Mouse (Mus musculus) limb, embryonic 12.5 days (tissue): ENCODE results near the gene Krt86. TPM values are rescaled to one million over a fixed set of nuclear protein-coding genes. Genes with fewer than 3 reads are reported as not detected.
"Not testable (repeated sequence)": the region's sequence is repeated elsewhere in the genome, so short reads cannot be mapped to it uniquely, and the experiment has no call there.

Experiments used
- ATAC-seq: fragments of 200-750 bp; cut with Nextera tagmentation; 2 replicates; pipeline ENCODE4 v1.8.0; 2017; ENCODE audit warnings: low read depth, moderate TSS enrichment; ENCODE audit not compliant: insufficient number of reproducible peaks, insufficient read depth, low FRiP score, low TSS enrichment
- H3K27ac ChIP-seq: fragments of 300-500 bp; sonication (generic); 2 replicates; pipeline ENCODE4 v1.5.1; 2016; ENCODE audit warnings: mild to moderate bottlenecking, moderate library complexity
- H3K27me3 ChIP-seq: fragments of 300-500 bp; sonication (generic); 2 replicates; pipeline ENCODE4 v1.6.1; 2016; ENCODE audit warnings: mild to moderate bottlenecking, moderate library complexity
- H3K36me3 ChIP-seq: fragments of 300-500 bp; sonication (generic); 2 replicates; pipeline ENCODE4 v1.6.1; 2016; ENCODE audit warnings: mild to moderate bottlenecking, moderate library complexity
- H3K4me1 ChIP-seq: fragments of 300-500 bp; sonication (generic); replicated peaks from 2 replicates; pipeline ENCODE4 v1.6.1; 2016
- H3K4me2 ChIP-seq: fragments of 300-500 bp; sonication (generic); 2 replicates; pipeline ENCODE4 v1.6.1; 2016; ENCODE audit warnings: mild to moderate bottlenecking, moderate library complexity
- H3K4me3 ChIP-seq: fragments of 300-500 bp; sonication (generic); replicated peaks from 2 replicates; pipeline ENCODE4 v1.5.1; 2016; ENCODE audit warnings: mild to moderate bottlenecking
- H3K9ac ChIP-seq: fragments of 300-500 bp; sonication (generic); replicated peaks from 2 replicates; pipeline ENCODE4 v1.6.1; 2016; ENCODE audit warnings: mild to moderate bottlenecking, moderate library complexity
- H3K9me3 ChIP-seq: fragments of 300-500 bp; sonication (generic); 2 replicates; pipeline ENCODE4 v1.6.1; 2016; ENCODE audit warnings: mild to moderate bottlenecking, moderate library complexity
- WGBS: fragments of 180-500 bp; shearing (Covaris S2); methylation state at CpG from one replicate; pipeline ENCODE4 v1.1.7; 2016; 5-methylcytosine and 5-hydroxymethylcytosine counted together
- polyA plus RNA-seq: library from polyadenylated mRNA; unstranded; fragments of >200 nt; fragmentation: Nextera tagmentation; extraction: Ambion mirVana; gene quantifications from 2 replicates; pipeline ENCODE4 v1.2.1, GENCODE M21; 2016

The Krt86 gene
- polyA plus RNA-seq, 1 experiment from 2014 or later: not detected

DNA sequence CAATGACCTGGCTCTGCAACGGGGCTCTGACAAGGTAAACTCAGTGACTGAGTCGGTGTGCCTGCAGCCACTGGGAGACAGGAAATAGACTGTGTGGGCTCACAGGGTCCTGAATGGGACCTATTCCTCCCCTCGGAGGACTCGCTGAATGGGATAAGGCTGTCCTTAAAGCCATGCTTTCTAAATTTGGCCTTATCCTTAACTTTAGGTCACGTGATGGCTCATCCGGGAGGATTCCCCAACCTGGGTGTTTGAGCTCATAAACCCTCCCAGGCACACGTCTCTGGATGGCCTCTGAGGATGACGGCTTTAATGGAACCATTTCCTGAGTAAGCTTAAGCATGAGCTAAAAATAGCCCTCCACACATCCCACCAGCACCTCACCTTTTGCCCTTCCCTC lies 19.4 kb downstream of the Krt86 start:
- H3K9ac ChIP-seq: no peak overlapping the region
- no peak overlapping the region for H3K4me2 ChIP-seq
- no peak overlapping the region for H3K4me3 ChIP-seq
- H3K36me3 ChIP-seq: no peaks in the 10 kb centered on the region
- H3K27me3 ChIP-seq: 0 out of 2 replicates have a peak, but pooled peaks cover 4% of the 10 kb centered on the region
- no peaks in the 10 kb centered on the region for H3K9me3 ChIP-seq
- 48% methylated on average over 8 of the region's 8 CpGs for WGBS
- ATAC-seq: no peak
- H3K4me1 ChIP-seq: peaks cover 16% of the 10 kb centered on the region; the same call in 1 of the 2 replicates
- H3K27ac ChIP-seq: no peak overlapping the region

DNA sequence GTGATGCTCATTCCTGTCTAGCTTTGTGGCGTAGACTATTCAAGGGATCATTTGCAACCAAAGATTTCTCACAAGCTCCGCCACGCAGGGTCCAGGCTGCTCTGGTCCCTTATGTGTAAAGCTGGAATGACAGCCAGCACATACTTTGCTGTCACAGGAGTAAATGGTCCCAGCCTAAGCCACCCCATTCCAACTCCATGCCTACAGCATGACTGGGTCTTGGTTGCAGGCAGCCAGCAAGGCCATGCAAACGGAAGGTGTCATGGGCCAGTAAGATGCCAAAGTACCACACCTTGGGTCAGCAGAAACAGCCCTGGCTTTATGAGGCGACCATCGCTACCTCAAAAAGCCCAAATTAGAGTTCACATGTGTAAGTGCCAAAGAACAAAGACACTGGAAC lies 20.4 kb downstream of the Krt86 start:
- H3K9ac ChIP-seq: no peak overlapping the region

DNA sequence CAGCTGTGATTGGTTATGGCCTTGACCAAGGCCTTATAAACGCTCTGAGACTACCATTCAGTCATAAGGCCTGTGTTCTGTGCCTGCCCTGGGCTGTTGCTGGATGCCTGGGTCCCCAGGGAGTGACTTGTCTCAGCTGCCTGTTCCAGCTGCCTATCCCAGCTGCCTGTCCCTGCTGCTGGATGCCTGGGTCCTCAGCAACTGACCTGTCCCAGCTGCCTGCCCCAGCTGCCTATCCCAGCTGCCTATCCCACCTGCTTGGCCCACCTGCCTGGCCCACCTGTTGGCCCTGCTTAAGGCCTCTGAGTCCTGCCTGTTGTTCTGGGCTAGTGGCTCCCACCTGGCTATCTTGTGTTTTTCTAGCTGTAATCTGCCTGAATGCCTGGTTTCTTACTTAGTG lies 20.9 kb downstream of the Krt86 start:
- Histone ChIP-seq H3K27ac (no peak overlapping the region), H3K4me1 (peaks cover 16% of the 10 kb centered on the region; the same call in 1 of the 2 replicates), H3K4me3 (no peak overlapping the region), H3K4me2 (no peak overlapping the region), H3K36me3 (no peaks in the 10 kb centered on the region), H3K9ac (no peak overlapping the region), H3K27me3 (0 out of 2 replicates have a peak, but pooled peaks cover 4% of the 10 kb centered on the region), H3K9me3 (no peaks in the 10 kb centered on the region)
- WGBS: 33% methylated on average over 1 of the region's 1 CpGs
- no peak for ATAC-seq

More for the DNA sequence above, 20.4 kb downstream of the Krt86 start:
- H3K4me1 ChIP-seq: peaks cover 16% of the 10 kb centered on the region; the same call in 1 of the 2 replicates
- WGBS: 88% methylated on average over 6 of the region's 6 CpGs
- no peak overlapping the region for H3K27ac ChIP-seq
- 0 out of 2 replicates have a peak, but pooled peaks cover 4% of the 10 kb centered on the region for H3K27me3 ChIP-seq
- H3K9me3 ChIP-seq: no peaks in the 10 kb centered on the region
- no peak overlapping the region for H3K4me3 ChIP-seq
- H3K4me2 ChIP-seq: no peak overlapping the region
- no peak for ATAC-seq
- H3K36me3 ChIP-seq: no peaks in the 10 kb centered on the region

DNA sequence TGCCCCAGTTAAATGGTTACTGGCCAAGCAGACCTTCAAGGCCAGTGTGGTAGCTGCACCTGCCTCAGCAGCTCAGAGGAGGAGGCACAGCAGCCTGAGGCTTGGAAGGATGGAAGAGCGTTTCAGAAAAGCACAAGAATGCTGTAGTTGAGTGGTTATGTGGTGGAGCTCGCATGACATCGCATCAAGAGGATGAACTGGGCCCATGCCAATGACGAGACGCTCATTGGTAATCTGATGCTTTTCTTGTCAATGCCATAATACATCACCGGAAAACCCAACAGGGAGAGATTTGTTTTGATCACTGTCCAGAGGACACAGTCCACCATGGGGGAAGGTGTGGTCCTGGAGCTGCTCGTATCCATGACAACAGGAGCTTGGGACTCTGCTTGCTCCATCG lies 22.0 kb downstream of the Krt86 start:
- 82% methylated on average over 8 of the region's 8 CpGs for WGBS
- H3K27me3 ChIP-seq: 0 out of 2 replicates have a peak, but pooled peaks cover 4% of the 10 kb centered on the region
- no peak overlapping the region for H3K4me2 ChIP-seq
- H3K4me3 ChIP-seq: no peak overlapping the region
- no peaks in the 10 kb centered on the region for H3K36me3 ChIP-seq
- H3K9me3 ChIP-seq: no peaks in the 10 kb centered on the region
- no peak for ATAC-seq
- no peak overlapping the region for H3K27ac ChIP-seq
- peaks cover 16% of the 10 kb centered on the region; the same call in 1 of the 2 replicates for H3K4me1 ChIP-seq
- no peak overlapping the region for H3K9ac ChIP-seq

DNA sequence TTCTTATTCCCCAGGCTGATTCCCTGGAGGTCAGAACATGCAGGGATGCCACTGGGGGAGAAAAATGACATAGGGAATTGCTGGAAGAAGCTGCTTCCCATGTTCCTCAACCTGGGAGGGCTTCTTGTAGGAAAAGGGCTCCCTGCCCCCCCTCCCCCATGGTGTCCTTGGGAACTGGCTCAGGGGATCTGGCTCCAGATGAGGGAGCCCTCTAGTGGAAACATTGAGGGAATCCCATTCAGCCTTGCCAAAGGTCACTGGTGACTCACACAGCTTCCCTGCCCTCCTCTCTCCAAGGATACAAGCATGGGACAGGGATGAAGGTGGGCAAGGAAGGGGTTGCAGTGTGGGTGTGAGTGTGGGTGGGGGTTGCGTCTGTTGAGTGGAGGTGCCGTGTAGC lies 23.9 kb downstream of the Krt86 start:
- H3K27ac ChIP-seq: no peak overlapping the region
- H3K4me1 ChIP-seq: peaks cover 16% of the 10 kb centered on the region; the same call in 1 of the 2 replicates
- H3K9ac ChIP-seq: no peak overlapping the region
- no peak overlapping the region for H3K4me3 ChIP-seq
- H3K4me2 ChIP-seq: no peak overlapping the region
- H3K9me3 ChIP-seq: no peaks in the 10 kb centered on the region
- 66% methylated on average over 2 of the region's 2 CpGs for WGBS
- no peaks in the 10 kb centered on the region for H3K36me3 ChIP-seq
- ATAC-seq: no peak
- peaks cover 10% of the 10 kb centered on the region; the same call in 1 of the 2 replicates for H3K27me3 ChIP-seq

DNA sequence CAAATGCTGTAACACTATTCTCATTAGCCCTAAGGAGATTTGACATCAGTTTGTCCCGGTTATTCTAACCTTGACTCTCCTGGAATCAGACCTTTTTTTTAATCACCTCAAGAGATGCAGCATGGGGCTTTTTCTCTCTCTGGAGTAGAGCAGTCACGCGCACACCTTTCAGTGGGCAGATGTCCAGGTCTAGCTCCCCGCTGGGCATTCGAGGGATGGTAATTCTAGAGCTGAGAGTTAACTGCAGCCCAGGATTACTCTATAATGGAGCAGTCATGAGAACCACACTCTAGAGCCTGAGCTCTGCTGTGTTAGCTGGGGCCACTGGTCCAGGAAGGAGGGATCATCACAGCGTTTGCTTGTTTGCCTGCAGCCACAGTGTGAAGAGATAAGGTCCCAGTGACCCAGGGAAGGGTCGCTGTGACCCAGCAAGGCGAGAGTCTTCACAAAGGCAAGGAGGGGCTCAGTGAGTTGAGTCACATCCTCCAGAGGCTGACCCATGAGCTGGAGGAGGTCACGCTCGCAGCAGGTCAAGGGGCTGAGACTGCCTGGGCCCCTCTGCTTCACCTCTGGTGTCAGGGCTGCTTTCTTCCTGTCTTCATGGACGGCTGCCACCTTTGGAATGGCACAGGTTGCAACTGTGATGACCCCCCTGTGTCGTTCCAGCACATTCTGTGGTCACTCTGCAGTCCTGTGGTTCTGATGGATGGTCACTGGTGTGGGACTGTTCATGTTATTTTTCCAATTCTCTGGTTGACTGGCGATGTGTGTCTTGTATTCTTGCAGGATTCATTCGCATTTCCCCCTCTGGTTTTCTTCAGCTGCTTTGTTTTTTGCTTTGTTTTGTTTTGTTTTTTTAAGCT lies 33.8 kb downstream of the Krt86 start:
- WGBS: 60% methylated on average over 14 of the region's 14 CpGs
- Histone ChIP-seq H3K27ac (no peak overlapping the region), H3K4me2 (no peak overlapping the region), H3K9me3 (no peaks in the 10 kb centered on the region), H3K4me3 (no peak overlapping the region), H3K27me3 (peaks cover under 1% of the 10 kb centered on the region; the same call in 1 of the 2 replicates), H3K9ac (no peak overlapping the region), H3K4me1 (no peaks in the 10 kb centered on the region), H3K36me3 (no peaks in the 10 kb centered on the region)
- ATAC-seq: no peak

DNA sequence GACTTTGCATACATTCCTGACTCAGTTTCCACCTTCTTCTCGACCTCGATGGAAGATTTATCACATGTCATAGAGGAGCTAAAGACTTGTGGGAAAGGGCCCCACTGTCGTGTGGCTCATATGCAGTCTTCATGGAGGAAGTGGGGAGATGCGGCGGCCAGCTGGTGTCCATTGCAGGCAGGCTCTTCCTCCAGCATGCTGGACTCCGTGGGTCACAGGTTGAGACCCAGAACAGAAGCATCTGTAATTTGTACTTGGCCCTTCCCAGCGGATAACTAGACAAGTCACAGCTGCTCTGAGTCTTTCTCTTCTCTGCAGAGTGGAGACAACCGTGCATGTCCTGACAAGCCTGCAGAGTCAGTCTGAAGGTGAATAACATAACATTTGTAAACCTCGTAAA lies 35.0 kb downstream of the Krt86 start:
- no peaks in the 10 kb centered on the region for H3K9me3 ChIP-seq
- no peak overlapping the region for H3K4me2 ChIP-seq

DNA sequence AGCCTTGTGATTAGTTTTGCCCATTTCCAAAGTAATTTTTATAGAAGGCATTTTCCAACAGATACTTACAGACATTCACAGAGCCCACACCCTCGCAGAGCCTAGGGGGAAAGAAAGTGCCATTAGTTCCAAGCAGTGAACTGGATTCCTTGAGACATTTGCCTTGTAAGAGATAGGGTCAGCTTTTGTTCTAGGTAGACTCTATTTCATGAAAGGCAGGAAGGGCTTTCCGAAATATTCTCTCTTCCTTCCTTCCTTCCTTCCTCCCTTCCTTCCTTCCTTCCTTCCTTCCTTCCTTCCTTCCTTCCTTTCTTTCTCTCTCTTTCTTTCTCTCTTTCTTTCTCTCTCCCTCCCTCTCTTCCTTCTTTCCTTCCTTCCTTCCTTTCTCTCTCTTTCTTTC lies 43.9 kb downstream of the Krt86 start, which contains the start of gene Gm49425:
Gm49425 (minus strand) TSS at position 101 of the 400 bp plus-strand sequence.
- not testable (repeated sequence) for ATAC-seq, H3K4me3 ChIP-seq, H3K36me3 ChIP-seq

More for the DNA sequence above, 35.0 kb downstream of the Krt86 start:
- H3K27me3 ChIP-seq: no peaks in the 10 kb centered on the region
- ATAC-seq: no peak
- no peak overlapping the region for H3K27ac ChIP-seq
- WGBS: 70% methylated on average over 9 of the region's 9 CpGs
- H3K4me1 ChIP-seq: no peaks in the 10 kb centered on the region
- H3K36me3 ChIP-seq: no peaks in the 10 kb centered on the region
- H3K4me3 ChIP-seq: no peak overlapping the region
- H3K9ac ChIP-seq: no peak overlapping the region

DNA sequence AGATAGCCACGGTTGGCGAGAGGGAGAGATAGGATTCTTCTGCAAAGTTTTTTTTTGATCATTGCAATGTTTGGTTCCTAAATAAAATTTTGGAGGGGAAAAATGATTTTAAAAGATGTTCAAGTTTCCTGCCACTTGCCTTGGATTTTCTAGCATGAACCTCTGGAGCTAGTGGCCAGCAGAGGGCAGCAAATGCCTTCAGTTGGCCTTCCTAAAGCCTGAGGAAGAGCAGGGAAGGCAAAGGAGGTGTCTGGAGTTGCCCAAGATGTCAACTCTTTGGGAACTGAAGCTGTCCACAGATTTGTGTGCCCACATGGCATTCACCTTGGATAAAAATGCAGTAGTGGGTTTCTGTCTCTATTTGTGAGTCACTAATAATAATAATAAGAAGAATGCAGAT lies 46.5 kb downstream of the Krt86 start:
- H3K4me3 ChIP-seq: no peak overlapping the region
- peaks cover 13% of the 10 kb centered on the region for H3K27me3 ChIP-seq
- no peak overlapping the region for H3K27ac ChIP-seq
- H3K36me3 ChIP-seq: no peaks in the 10 kb centered on the region
- no peaks in the 10 kb centered on the region for H3K9me3 ChIP-seq
- H3K4me2 ChIP-seq: no peak overlapping the region
- H3K9ac ChIP-seq: no peak overlapping the region
- no peak for ATAC-seq
- 15% methylated on average over 2 of the region's 2 CpGs for WGBS
- H3K4me1 ChIP-seq: no peaks in the 10 kb centered on the region

More for the DNA sequence above, 43.9 kb downstream of the Krt86 start, which contains the start of gene Gm49425:
- not testable (repeated sequence) for H3K4me2 ChIP-seq, H3K27ac ChIP-seq, H3K4me1 ChIP-seq, H3K9ac ChIP-seq, H3K9me3 ChIP-seq
- H3K27me3 ChIP-seq: peaks cover 13% of the 10 kb centered on the region
- WGBS: 83% methylated on average over 2 of the region's 2 CpGs

DNA sequence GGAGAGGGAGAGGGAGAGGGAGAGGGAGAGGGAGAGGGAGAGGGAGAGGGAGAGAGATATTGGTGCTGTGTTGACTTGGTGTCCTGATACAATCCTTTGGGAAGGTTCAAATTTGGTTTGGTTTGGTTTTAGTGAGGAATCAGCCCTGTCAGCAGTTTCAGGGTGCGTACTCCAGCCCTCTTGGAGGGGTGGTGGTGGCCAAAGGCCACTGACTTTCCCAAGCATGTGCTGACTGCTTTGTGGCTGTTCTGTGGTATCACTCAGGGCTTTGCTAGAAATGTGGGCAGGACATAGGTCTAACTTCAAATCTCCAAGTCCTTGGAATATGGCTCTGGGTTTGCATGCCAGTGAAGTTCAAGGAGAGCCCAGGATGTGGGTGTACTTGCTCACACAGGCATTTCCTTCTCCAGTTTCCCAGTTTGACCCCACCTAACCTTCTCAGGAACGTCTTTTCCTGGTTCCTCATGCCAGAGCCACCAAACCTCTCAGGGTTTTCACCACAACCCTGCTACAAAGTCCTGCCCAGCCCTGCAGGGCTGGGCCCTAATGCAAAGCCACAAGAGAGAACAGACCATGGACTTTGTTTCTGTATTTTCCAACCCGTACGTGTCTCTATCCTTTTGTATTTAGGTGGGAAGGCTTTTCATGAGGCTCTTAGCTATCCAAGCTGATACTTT lies 49.4 kb downstream of the Krt86 start:
- no peaks in the 10 kb centered on the region for H3K36me3 ChIP-seq
- no peak overlapping the region for H3K4me3 ChIP-seq
- H3K27me3 ChIP-seq: peaks cover 13% of the 10 kb centered on the region
- no peak for ATAC-seq
- 74% methylated on average over 4 of the region's 4 CpGs for WGBS
- H3K4me1 ChIP-seq: no peaks in the 10 kb centered on the region
- no peak overlapping the region for H3K27ac ChIP-seq
- no peak overlapping the region for H3K4me2 ChIP-seq
- no peaks in the 10 kb centered on the region for H3K9me3 ChIP-seq
- no peak overlapping the region for H3K9ac ChIP-seq
